In genomic region chr6:100188883-100189743, GRCm38 (mm10) we compare ENCODE assay signal across 12 mouse cellular contexts.
A peak's percentile ranks its signal among the peaks of the same experiment; 100 is the strongest.
DNase-seq lines count a peak whose midpoint lies in the region; ATAC-seq and TF ChIP-seq lines count a peak whose summit lies in the region.
"Had no signal": no experiment of that assay in that cellular context is flagged by ENCODE, and none has a peak within 500 bp of the region (broad histone marks: within the 10 kb centered on the region; RNA-seq: fewer than 3 reads in every experiment).

No protein-coding gene starts in this region.

- H3K9ac ChIP-seq in limb, embryonic 13.5 days, result no peak overlapping the region

- no peak overlapping the region for H3K4me3 ChIP-seq in limb, embryonic 13.5 days
- no peak overlapping the region for H3K4me3 ChIP-seq in limb, embryonic 10.5 days
- H3K4me3 ChIP-seq in cerebellum, adult 2 months (replicated peaks; ENCODE audit: insufficient read depth, low read depth, low read length), result no peak overlapping the region

- no peaks in the 10 kb centered on the region for H3K36me3 ChIP-seq in limb, embryonic 13.5 days
- no peaks in the 10 kb centered on the region for H3K36me3 ChIP-seq in limb, embryonic 10.5 days

- no peak for TF ChIP-seq CTCF in cerebellum, adult 2 months (IDR thresholded peaks at IDR 0.05; ENCODE audit: borderline replicate concordance, insufficient read depth, low read depth, low read length)

- H3K27ac ChIP-seq in limb, embryonic 13.5 days, result no peak overlapping the region
- H3K27ac ChIP-seq in limb, embryonic 10.5 days, result no peak overlapping the region
- no peak overlapping the region for H3K27ac ChIP-seq in cerebellum, adult 2 months (ENCODE audit: insufficient read depth, low read length)
- H3K27ac ChIP-seq: macrophage had no signal

- no peaks in the 10 kb centered on the region for H3K9me3 ChIP-seq in limb, embryonic 13.5 days
- H3K9me3 ChIP-seq in limb, embryonic 10.5 days (replicated peaks), result no peaks in the 10 kb centered on the region

- peaks cover 37% of the 10 kb centered on the region for H3K27me3 ChIP-seq in limb, embryonic 13.5 days
- H3K27me3 ChIP-seq in limb, embryonic 10.5 days (ENCODE audit: low read depth, poor library complexity, severe bottlenecking), result peaks cover 94% of the 10 kb centered on the region
- H3K27me3 ChIP-seq in cerebellum, adult 2 months (ENCODE audit: control insufficient read depth, insufficient read depth, low read length), result no peaks in the 10 kb centered on the region

- ATAC-seq in limb, embryonic 13.5 days (ENCODE audit: low FRiP score, low read depth), result peak; percentile 34; the same call in 1 of the 2 replicates

- WGBS in limb, embryonic 13.5 days, result 62% methylated on average over 7 of the region's 7 CpGs
- WGBS in limb, embryonic 10.5 days, result 63% methylated on average over 7 of the region's 7 CpGs
- 44% methylated on average over 7 of the region's 7 CpGs for WGBS in cerebellum, adult 2 months

- peak; percentile 38 for DNase-seq in embryo, embryonic 10 days (ENCODE audit: low spot score)
- no peak for DNase-seq in embryo, embryonic 9.5 days (ENCODE audit: extremely low spot score)
- DNase-seq in limb, embryonic 10.5 days (ENCODE audit: low spot score), result no peak
- peak; percentile 25 to 60 for DNase-seq in kidney, postnatal 25 days
- peak; percentile 66 to 80 for DNase-seq in lung, postnatal 4 days
- no peak for DNase-seq in cerebellum, adult 2 months
- no peak for DNase-seq in gastrocnemius, postnatal 36 days
- DNase-seq: cerebellum, adult 18-20 months; right cerebral cortex, postnatal 25 days; thymus, postnatal 36 days had no signal

- TF ChIP-seq POLR2A in cerebellum, adult 2 months (IDR thresholded peaks at IDR 0.05; ENCODE audit: borderline replicate concordance, insufficient read depth, low read length), result no peak

- intact Hi-C loops in gastrocnemius, postnatal 36 days (cut with DNase I), result no loop called here

- peaks cover 35% of the 10 kb centered on the region for H3K4me1 ChIP-seq in limb, embryonic 13.5 days
- H3K4me1 ChIP-seq in limb, embryonic 10.5 days, result peaks cover 35% of the 10 kb centered on the region
- no peaks in the 10 kb centered on the region for H3K4me1 ChIP-seq in cerebellum, adult 2 months (ENCODE audit: control insufficient read depth, insufficient read depth, low read length)

- H3K4me2 ChIP-seq in limb, embryonic 13.5 days (replicated peaks), result no peak overlapping the region

Comparison
In these comparisons a context has a peak if more than half of its experiments do, and no peak if none do; other contexts are left out.
1. DNase-seq: peak in embryo, embryonic 10 days (single experiment), kidney, postnatal 25 days (2 of 2) and lung, postnatal 4 days (2 of 2); none in embryo, embryonic 9.5 days (single experiment), limb, embryonic 10.5 days (single experiment), cerebellum, adult 2 months (0 of 2) and gastrocnemius, postnatal 36 days (0 of 2).